Mouse (Mus musculus) kidney, embryonic 15.5 days (tissue): ENCODE measurements at regions not wholly inside any gene's neighbourhood (a gene's known extent, or its start where the extent isn't known, plus 50 kb on each side); places are given as distances from the start of the nearest gene placed in this dataset.

Experiments used
- ATAC-seq: fragments of 200-750 bp; cut with Nextera tagmentation; replicated peaks from 2 replicates; pipeline ENCODE4 v1.8.0; 2017; ENCODE audit warnings: moderate TSS enrichment; ENCODE audit not compliant: low FRiP score
- H3K27ac ChIP-seq: fragments of 300-500 bp; sonication (generic); 2 replicates; pipeline ENCODE4 v1.5.1; 2015; ENCODE audit warnings: mild to moderate bottlenecking, inconsistent platforms
- H3K27me3 ChIP-seq: fragments of 300-500 bp; sonication (generic); 2 replicates; pipeline ENCODE4 v1.6.1; 2015; ENCODE audit warnings: inconsistent platforms
- H3K36me3 ChIP-seq: fragments of 300-500 bp; sonication (generic); 2 replicates; pipeline ENCODE4 v1.6.1; 2015; ENCODE audit warnings: inconsistent platforms
- H3K4me1 ChIP-seq: fragments of 300-500 bp; sonication (generic); 2 replicates; pipeline ENCODE4 v1.6.1; 2015; ENCODE audit warnings: inconsistent platforms
- H3K4me2 ChIP-seq: fragments of 300-500 bp; sonication (generic); 2 replicates; pipeline ENCODE4 v1.6.1; 2015; ENCODE audit warnings: moderate library complexity, mild to moderate bottlenecking, inconsistent platforms
- H3K4me3 ChIP-seq: fragments of 300-500 bp; sonication (generic); replicated peaks from 2 replicates; pipeline ENCODE4 v1.5.1; 2015; ENCODE audit warnings: mild to moderate bottlenecking, inconsistent platforms
- H3K9ac ChIP-seq: fragments of 300-500 bp; sonication (generic); 2 replicates; pipeline ENCODE4 v1.6.1; 2015; ENCODE audit warnings: mild to moderate bottlenecking, inconsistent platforms
- H3K9me3 ChIP-seq: fragments of 300-500 bp; sonication (generic); replicated peaks from 2 replicates; pipeline ENCODE4 v1.6.1; 2016; ENCODE audit warnings: inconsistent platforms
- WGBS: fragments of 180-500 bp; shearing (Covaris S2); methylation state at CpG from one replicate; pipeline ENCODE4 v1.1.7; 2015; ENCODE audit warnings: mixed read lengths; 5-methylcytosine and 5-hydroxymethylcytosine counted together

DNA sequence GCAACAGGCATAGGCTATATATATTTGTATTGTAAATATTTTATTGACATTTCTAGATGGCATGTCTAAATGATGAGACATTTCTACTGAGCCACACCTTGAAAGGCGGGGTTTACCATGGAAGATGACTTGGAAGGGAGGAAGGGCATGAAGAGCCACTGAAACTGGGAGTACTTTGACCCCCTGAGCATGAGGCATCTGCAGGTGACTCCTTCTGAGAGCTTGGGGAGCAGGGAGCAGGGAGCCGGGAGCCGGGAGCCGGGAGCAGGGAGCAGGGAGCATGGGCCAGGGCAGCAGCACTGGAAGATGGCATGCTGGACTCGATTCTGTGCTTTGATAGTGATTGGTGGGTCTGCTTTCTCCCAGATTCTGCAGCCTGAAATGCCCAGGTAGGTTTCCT, 253.5 kb upstream of the Nr5a2 start:
- Histone ChIP-seq H3K4me2 (no peak overlapping the region), H3K9me3 (no peaks in the 10 kb centered on the region), H3K9ac (no peak overlapping the region), H3K27ac (no peak overlapping the region), H3K4me1 (peaks cover 5% of the 10 kb centered on the region), H3K36me3 (no peaks in the 10 kb centered on the region), H3K4me3 (no peak overlapping the region), H3K27me3 (no peaks in the 10 kb centered on the region)
- WGBS, result 75% methylated on average over 5 of the region's 5 CpGs
- ATAC-seq, result no peak

- WGBS, result 64% methylated on average over 3 of the region's 3 CpGs
- ATAC-seq, result no peak
- Histone ChIP-seq H3K27me3 (no peaks in the 10 kb centered on the region), H3K9me3 (no peaks in the 10 kb centered on the region), H3K4me3 (no peak overlapping the region), H3K4me2 (no peak overlapping the region), H3K36me3 (no peaks in the 10 kb centered on the region), H3K27ac (no peak overlapping the region), H3K9ac (no peak overlapping the region), H3K4me1 (no peaks in the 10 kb centered on the region)
These were observed 252.6 kb upstream of the Nr5a2 start for GRCm38 (mm10) chr1:137212856-137213255.

- Histone ChIP-seq H3K4me3 (no peak overlapping the region), H3K9me3 (no peaks in the 10 kb centered on the region), H3K27me3 (0 out of 2 replicates have a peak, but pooled peaks cover 4% of the 10 kb centered on the region), H3K27ac (no peak overlapping the region), H3K9ac (no peak overlapping the region), H3K4me2 (no peak overlapping the region), H3K4me1 (no peaks in the 10 kb centered on the region), H3K36me3 (no peaks in the 10 kb centered on the region)
- no peak for ATAC-seq
- WGBS, result 81% methylated on average over 7 of the region's 7 CpGs
These were observed 244.1 kb upstream of the Nr5a2 start for GRCm38 (mm10) chr1:137204371-137204770.

GRCm38 (mm10) chr1:137203512-137203911, 243.3 kb upstream of the Nr5a2 start:
- no peak overlapping the region for H3K4me2 ChIP-seq
- no peak overlapping the region for H3K9ac ChIP-seq
- H3K9me3 ChIP-seq, result no peaks in the 10 kb centered on the region
- 73% methylated on average over 8 of the region's 8 CpGs for WGBS
- H3K27ac ChIP-seq, result no peak overlapping the region
- no peaks in the 10 kb centered on the region for H3K36me3 ChIP-seq
- no peaks in the 10 kb centered on the region for H3K4me1 ChIP-seq
- H3K4me3 ChIP-seq, result no peak overlapping the region
- 0 out of 2 replicates have a peak, but pooled peaks cover 4% of the 10 kb centered on the region for H3K27me3 ChIP-seq
- no peak for ATAC-seq

DNA sequence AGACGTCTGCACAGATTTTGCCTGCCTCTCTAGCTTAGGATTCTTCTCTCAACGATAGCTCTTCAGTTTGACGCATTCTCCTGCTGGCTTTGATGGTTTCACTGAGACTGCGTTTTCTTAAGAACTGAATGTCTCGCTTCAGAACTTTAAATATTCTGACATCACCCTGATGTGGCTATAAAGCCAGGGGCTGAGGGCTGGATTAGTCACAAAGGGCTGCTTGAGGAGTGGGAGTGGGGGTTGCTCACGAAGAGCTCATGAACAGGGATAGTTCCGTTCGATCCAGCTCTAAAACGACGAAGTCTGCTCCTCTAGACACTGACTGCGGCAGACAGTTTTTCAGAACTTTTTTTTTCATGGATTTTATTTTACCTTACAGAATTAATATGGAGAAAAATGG, 240.7 kb upstream of the Nr5a2 start:
- Histone ChIP-seq H3K36me3 (no peaks in the 10 kb centered on the region), H3K4me2 (no peak overlapping the region), H3K4me1 (no peaks in the 10 kb centered on the region), H3K4me3 (no peak overlapping the region), H3K9ac (no peak overlapping the region), H3K27me3 (no peaks in the 10 kb centered on the region), H3K9me3 (no peaks in the 10 kb centered on the region), H3K27ac (no peak overlapping the region)
- WGBS, result 75% methylated on average over 11 of the region's 11 CpGs
- no peak for ATAC-seq

- Histone ChIP-seq H3K9me3 (no peaks in the 10 kb centered on the region), H3K4me2 (no peak overlapping the region), H3K9ac (no peak overlapping the region), H3K4me3 (no peak overlapping the region), H3K27ac (no peak overlapping the region), H3K36me3 (no peaks in the 10 kb centered on the region), H3K4me1 (no peaks in the 10 kb centered on the region), H3K27me3 (no peaks in the 10 kb centered on the region)
- no peak for ATAC-seq
These were observed 235.7 kb upstream of the Nr5a2 start for GRCm38 (mm10) chr1:137195962-137196361.

GRCm38 (mm10) chr1:137195065-137195620, 234.9 kb upstream of the Nr5a2 start:
- Histone ChIP-seq H3K9me3 (no peaks in the 10 kb centered on the region), H3K27ac (peak overlapping the region; percentile 58; the same call in 1 of the 2 replicates), H3K4me3 (no peak overlapping the region), H3K4me1 (no peaks in the 10 kb centered on the region), H3K36me3 (no peaks in the 10 kb centered on the region), H3K9ac (no peak overlapping the region), H3K27me3 (no peaks in the 10 kb centered on the region), H3K4me2 (no peak overlapping the region)
- ATAC-seq, result peak; percentile 77
- WGBS, result 56% methylated on average over 3 of the region's 3 CpGs

- ATAC-seq, result no peak
These were observed 218.0 kb upstream of the Nr5a2 start for GRCm38 (mm10) chr1:137178231-137178630.

GRCm38 (mm10) chr1:137176696-137177095, 216.4 kb upstream of the Nr5a2 start:
- WGBS, result 77% methylated on average over 15 of the region's 15 CpGs
- no peak overlapping the region for H3K4me3 ChIP-seq
- no peak for ATAC-seq
- H3K9me3 ChIP-seq, result no peaks in the 10 kb centered on the region
- no peaks in the 10 kb centered on the region for H3K4me1 ChIP-seq
- H3K9ac ChIP-seq, result no peak overlapping the region
- no peaks in the 10 kb centered on the region for H3K36me3 ChIP-seq
- H3K27me3 ChIP-seq, result peaks cover 7% of the 10 kb centered on the region; the same call in 1 of the 2 replicates
- H3K27ac ChIP-seq, result no peak overlapping the region
- no peak overlapping the region for H3K4me2 ChIP-seq

More at GRCm38 (mm10) chr1:137178231-137178630, 218.0 kb upstream of the Nr5a2 start:
- H3K9ac ChIP-seq, result no peak overlapping the region
- H3K9me3 ChIP-seq, result no peaks in the 10 kb centered on the region
- H3K27me3 ChIP-seq, result peaks cover 7% of the 10 kb centered on the region; the same call in 1 of the 2 replicates
- WGBS, result 91% methylated on average over 4 of the region's 4 CpGs
- no peak overlapping the region for H3K4me2 ChIP-seq
- no peak overlapping the region for H3K27ac ChIP-seq
- no peaks in the 10 kb centered on the region for H3K4me1 ChIP-seq
- H3K4me3 ChIP-seq, result no peak overlapping the region
- no peaks in the 10 kb centered on the region for H3K36me3 ChIP-seq

- no peak overlapping the region for H3K9ac ChIP-seq
- H3K4me1 ChIP-seq, result no peaks in the 10 kb centered on the region
- H3K36me3 ChIP-seq, result no peaks in the 10 kb centered on the region
- H3K4me2 ChIP-seq, result no peak overlapping the region
- no peak for ATAC-seq
- H3K27ac ChIP-seq, result no peak overlapping the region
- peaks cover 12% of the 10 kb centered on the region; the same call in 1 of the 2 replicates for H3K27me3 ChIP-seq
- no peak overlapping the region for H3K4me3 ChIP-seq
- H3K9me3 ChIP-seq, result no peaks in the 10 kb centered on the region
- 63% methylated on average over 5 of the region's 5 CpGs for WGBS
These were observed 213.8 kb upstream of the Nr5a2 start for GRCm38 (mm10) chr1:137174081-137174480.

- Histone ChIP-seq H3K9me3 (no peaks in the 10 kb centered on the region), H3K4me3 (no peak overlapping the region), H3K36me3 (no peaks in the 10 kb centered on the region), H3K4me2 (no peak overlapping the region), H3K27me3 (peaks cover 12% of the 10 kb centered on the region; the same call in 1 of the 2 replicates), H3K4me1 (no peaks in the 10 kb centered on the region), H3K9ac (no peak overlapping the region), H3K27ac (no peak overlapping the region)
- no peak for ATAC-seq
- WGBS, result 92% methylated on average over 6 of the region's 6 CpGs
These were observed 211.9 kb upstream of the Nr5a2 start for GRCm38 (mm10) chr1:137172128-137172527.

DNA sequence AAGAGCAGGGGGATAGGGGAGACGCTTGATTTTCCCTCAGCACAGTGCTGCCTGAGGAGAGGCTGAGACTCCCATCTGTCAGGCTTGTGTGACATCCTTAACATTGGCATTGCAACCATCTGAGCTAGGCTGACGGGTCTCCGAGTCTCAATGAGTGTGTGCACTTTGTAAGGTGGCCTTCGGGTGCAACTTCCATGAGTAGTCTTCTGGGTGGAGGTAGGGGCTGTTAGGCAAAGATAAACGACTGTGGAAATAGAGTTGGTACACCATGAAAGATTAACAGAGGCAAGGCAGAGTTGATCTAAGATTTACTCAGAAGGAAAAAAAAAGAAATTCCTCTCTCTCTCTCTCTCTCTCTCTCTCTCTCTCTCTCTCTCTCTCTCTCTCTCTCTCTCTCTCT, 211.2 kb upstream of the Nr5a2 start:
- H3K27me3 ChIP-seq, result peaks cover 9% of the 10 kb centered on the region; the same call in 1 of the 2 replicates
- no peaks in the 10 kb centered on the region for H3K4me1 ChIP-seq
- no peak overlapping the region for H3K9ac ChIP-seq
- no peak for ATAC-seq
- H3K4me2 ChIP-seq, result no peak overlapping the region
- no peaks in the 10 kb centered on the region for H3K9me3 ChIP-seq
- no peak overlapping the region for H3K27ac ChIP-seq
- H3K36me3 ChIP-seq, result no peaks in the 10 kb centered on the region
- no peak overlapping the region for H3K4me3 ChIP-seq
- 63% methylated on average over 5 of the region's 5 CpGs for WGBS

GRCm38 (mm10) chr1:137147891-137148290, 187.6 kb upstream of the Nr5a2 start:
- WGBS, result 42% methylated on average over 3 of the region's 3 CpGs
- ATAC-seq, result no peak; the same call in 1 of the 2 replicates
- H3K4me1 ChIP-seq, result peaks cover 3% of the 10 kb centered on the region; the same call in 1 of the 2 replicates
- H3K27me3 ChIP-seq, result no peaks in the 10 kb centered on the region
- H3K27ac ChIP-seq, result no peak overlapping the region
- H3K9me3 ChIP-seq, result no peaks in the 10 kb centered on the region
- no peak overlapping the region for H3K9ac ChIP-seq
- no peak overlapping the region for H3K4me2 ChIP-seq
- no peaks in the 10 kb centered on the region for H3K36me3 ChIP-seq
- no peak overlapping the region for H3K4me3 ChIP-seq
